Mouse (Mus musculus) WW6 (cell line): ENCODE data around the gene Aoah.

ENCODE experiments used
- DNase-seq: peaks from one replicate; pipeline ENCODE4 v3.0.0-alpha.2; 2013; ENCODE audit warnings: low read depth, low spot score

Aoah gene

DNA sequence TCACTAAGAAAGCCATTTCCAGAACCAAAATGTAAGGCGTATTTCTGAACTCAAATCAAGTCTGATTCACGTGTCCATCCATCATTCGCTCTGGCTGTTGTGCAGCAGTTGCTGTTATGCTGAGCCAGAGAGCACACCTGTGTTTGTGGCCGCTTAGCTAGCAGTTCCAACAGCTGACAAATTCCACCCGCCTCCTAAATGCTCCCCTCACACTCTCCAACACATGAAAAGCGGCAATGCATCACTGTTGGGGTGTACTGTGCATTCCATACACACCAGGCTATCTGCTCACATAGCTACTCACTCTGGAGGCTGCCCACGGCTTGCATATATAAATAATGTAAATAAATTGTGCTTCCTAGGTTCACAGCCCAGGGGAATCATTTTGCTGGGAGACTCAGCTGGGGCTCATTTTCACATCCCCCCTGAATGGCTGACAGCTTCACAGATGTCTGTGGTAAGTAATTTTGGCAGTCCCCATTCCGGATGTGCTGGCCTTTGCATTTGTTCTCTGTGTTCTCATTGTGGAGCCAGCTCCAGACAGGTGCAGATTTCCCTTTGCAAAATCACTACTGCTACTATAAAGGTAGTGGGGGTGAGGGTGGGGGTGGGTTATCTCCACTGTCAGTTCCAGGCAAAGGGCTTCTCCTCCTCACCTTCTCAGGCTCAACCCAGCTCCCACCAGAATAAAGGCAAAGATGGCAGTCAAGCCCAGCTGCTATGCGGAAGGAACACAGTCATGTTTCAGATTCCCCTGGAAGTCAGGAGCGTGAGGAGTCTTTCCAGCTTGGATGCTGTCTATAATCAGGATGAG lies 123.0 kb downstream of the Aoah start:
- no peak for DNase-seq

DNA sequence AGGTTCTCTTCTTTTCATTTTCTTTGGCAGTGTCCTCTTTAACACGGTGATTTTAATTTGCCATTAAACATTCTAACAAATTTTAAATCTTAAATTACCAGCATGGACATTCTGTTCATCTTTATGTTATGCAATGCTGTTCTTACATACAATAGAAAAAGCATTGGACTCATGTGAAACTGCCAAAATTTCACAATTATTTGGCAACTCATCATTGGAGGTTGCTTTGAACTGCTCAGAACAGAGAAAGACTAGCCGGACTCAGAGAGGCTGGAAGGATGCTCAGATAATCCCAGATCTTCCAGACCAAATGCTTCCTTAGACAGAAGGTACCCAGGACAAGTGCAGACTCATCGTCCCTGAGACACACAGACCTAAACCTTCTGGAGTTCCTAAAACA lies 126.5 kb downstream of the Aoah start:
- no peak for DNase-seq

DNA sequence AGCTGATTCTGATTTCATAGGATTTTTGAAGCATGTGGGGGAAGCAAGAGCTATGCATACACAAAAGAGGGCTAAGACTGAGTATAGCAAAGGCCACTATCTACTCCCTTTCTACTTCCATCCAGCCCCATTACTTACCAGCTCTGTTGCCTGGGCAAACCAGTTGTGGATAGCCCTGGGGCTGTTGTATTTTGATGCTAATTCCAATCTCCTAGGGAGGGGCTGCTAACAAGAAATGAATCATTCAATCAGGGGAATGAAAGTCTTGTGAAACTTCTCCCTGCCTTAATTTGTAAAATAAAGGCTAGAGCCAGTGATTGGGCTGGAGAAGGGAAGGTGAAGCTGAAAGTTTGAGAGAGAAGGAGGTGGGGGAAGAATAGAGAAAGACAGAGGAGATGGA lies 142.1 kb downstream of the Aoah start:
- DNase-seq = peak; percentile 56

DNA sequence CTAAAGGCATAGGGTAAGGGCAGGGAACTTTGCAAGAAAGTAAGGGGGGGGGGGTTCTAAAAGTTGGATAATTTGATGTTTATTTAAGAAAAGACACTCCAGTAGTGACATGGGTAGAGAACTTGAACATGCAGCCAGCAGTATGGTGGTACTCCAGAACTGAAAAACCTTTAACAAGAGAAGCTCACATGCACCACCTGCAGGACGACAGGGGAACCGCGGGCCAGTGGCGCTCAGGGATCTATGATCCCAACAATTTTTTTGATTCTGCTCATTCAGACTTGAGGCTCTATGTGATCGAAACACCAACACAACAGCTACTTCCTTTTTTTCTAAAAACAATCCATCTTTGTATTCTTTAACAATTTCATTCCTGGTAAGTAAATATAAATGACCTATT lies 143.5 kb downstream of the Aoah start:
- DNase-seq = peak; percentile 42

DNA sequence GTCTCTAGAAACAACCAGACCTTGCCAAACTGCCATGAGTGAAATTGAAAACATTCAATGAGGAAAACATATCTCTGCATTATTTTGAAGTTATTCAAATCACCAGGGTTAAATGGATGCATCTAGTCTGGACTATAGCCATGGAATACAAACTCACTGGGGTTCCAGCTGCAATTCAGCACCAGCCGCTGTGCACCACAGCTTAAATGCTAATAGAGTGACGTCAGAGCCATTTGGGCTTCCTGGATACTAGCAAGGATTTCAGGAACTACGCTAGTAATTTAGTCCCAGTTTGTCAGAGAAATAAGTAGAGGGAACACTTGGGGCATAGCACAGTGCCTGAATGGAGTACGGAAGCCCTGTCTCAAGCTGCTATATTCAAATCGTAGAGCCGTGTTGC lies 145.2 kb downstream of the Aoah start:
- no peak for DNase-seq

DNA sequence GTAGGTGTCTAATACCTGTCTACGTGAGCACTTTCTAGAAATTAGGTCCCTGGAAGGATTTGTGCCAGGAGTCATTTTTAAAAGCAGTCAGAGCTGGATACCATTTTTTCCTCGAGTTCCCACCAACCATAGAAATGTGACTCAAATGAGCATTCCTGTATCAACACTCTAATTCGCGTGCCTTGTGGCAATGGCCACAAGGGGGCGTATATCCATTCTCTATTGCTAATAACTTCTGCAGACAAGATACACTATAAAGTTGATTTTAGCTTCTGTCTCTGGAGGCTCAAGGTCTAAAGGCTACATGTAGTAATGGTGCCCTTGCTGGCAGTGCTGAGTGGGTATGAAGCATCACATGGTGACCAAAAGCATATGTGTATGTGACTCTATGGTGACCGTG lies 146.5 kb downstream of the Aoah start:
- peak; percentile 31 for DNase-seq

DNA sequence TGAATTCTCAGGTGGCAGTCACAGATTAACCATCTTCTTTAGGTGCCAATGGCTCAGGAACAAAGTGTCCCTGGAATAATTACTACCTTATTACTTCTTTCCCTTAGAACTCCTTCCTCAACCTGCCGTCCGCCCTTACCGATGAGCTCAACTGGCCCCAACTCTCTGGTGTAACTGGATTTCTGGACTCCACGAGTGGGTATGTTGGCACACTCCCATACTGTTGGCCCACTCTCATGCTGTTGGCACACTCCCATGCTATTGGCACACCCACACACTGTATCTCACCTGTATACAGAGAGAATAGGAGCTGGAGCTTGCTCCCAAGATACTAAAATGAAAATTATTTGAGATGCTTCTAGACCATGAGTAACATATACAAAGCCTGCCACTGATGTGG lies 147.8 kb downstream of the Aoah start:
- DNase-seq = no peak

DNA sequence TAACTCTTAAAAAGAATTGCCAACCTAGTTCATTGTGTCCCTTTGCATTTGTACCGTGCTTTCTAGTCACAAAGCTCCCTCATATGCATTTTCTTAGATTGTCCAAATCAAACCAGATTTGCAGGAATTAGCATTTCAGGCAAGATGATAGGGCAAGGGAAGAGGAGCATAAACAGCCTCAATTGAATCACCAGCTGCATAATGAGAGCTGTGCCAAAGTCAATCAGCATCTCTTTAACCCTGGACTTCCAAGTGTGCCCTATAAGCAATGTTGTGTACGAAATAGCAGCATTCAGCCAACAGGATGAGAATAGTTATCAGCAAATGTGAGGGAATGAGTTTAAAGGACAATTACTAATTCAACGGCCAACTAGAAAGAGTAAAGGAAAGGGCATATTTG lies 169.2 kb downstream of the Aoah start:
- DNase-seq = no peak

DNA sequence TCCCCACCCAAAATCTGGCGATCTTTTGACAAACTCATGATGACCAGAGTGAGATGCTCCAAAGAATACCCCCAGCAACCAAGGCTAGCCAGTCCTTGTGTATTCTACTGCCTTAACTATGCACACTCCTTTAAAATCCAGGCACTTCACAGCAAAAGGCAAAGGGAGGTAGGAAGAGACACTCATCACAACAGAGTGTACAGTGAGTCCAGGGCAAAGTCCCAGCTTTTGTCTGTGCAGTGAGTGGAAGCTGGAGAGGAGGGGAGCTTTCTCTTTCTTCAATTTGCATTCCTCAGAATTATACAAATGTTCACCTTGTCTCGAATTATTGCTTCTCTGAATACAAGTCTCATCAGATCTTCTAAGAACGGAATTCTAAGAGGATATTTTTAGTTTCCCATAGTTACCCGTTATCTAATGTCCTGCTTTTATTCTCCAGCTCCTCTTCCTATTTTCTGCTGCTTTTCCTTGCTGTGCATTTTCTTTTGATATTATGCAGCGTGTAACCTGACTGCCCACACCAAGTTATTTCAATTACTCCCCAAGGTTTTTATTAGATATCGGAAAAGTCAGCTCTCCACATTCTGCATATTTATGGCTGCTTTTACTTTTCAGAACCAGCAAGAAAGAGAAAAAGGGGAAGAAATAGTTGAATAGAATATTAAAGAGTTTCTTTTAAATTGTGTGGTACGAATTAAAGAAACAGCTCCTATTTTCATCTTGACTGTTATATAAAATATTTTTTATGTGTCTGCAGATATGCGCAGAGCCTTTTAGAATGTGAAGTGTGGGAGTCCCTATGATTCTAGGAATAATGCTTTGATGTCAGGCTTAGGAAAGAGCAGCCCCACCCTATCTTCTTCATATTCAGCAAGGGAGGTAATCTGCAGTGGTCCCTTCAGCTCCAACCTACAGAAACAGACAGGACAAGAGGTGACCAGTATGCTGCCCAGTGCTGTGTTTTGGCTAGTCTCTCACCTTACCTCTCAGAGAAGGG lies 187.6 kb downstream of the Aoah start:
- DNase-seq = no peak

DNA sequence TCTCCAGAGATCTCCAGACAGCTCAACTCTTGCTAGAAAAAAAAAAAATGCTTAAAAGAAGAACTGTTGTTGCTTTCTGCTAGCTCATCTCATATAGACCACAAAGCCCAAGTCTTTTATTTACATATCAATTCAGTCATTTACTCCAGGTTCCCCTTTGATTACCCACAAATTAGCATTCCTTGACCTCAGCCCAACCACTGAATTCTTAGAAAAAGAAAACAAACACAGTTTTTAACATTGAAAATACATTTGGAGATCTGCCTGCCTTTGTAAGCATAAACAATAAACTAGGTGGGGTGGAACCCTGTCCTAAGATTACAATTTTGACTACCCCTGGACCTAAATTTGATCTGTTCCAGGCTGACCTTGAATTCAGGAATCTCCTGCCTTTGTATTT lies 191.6 kb downstream of the Aoah start:
- DNase-seq = peak; percentile 20

DNA sequence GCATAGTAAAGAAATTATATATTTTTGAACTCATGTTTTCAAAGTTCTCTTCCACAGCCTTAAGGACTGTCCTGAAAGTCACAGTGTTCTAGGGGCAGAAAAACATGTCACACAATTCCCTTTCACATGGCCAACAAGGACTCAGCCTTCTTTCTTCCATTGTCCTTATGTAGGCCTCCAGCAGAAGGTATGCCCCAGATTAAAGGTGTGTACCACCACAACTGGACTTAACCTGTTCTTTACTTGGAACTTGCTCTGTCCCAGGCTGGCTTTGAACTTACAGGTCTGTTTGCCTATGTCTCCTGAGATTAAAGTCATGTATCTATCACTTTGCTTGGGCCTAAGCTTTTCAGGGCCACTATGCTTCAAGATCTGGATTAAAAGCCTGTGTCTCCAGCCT lies 192.0 kb downstream of the Aoah start:
- peak; percentile 5 for DNase-seq

DNA sequence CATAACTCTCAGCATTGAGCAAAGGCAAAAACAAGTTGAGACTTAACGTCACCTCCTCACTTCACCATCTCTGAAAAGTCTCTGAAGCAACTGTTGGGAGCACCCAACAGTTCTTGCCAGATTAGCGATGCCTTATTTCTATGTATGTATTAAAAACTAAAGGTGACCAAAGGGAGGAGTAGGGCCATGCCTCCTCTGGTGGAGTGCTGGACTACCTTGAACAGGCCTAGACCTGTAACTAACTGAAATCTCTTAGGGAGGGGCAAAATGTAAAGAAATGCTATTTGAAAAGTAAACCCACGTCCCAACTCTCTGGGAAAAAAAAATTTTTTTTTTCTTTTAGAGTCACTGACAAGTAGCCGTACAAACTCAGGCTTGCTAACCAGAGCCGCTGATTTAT lies 211.3 kb downstream of the Aoah start:
- no peak for DNase-seq

DNA sequence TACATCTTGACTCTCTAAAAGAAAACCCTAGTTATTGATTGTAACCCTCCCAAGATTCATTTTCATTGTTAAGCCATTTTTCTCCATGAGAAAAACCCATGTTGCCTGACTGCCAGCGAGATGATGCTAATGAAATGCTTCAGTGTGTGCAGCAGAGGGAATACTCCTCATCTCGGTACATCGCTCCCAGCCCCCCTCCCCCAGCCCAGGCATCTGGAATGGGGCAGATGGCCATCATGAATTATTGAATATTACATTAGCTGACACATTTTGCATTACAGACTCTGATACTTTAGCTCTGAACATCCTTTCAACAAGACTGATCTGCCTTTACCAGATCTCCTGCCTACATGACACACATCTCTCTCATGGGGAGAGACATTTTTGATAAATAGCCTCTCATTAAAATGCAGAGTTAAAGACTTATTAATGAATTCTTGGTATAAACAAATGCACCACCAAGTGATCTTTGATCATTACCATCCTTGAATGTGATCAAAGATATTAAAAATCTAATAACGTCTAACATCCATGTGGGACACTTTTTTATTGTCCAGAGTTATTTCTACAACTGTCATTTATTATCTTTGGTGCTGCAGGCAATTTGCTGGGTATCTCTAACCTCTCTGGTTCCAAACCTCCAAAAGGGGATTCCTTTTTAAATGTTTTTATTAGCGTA lies 211.9 kb downstream of the Aoah start:
- DNase-seq = no peak

DNA sequence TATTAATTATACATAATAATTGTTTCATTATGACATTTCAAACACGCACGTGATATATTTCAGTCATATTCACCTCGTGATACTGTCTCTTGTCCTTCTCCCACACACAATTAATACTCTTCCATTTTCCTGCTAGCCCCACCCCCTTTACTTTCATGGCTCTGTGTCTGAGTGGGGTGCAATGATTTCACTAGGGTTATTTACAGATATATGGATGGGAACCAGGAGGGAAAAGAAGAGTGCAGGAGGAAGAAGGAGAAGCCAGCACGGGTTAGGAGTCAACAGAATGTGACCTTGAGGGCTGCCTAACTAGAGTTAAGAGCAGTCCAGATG lies 212.4 kb downstream of the Aoah start:
- no peak for DNase-seq

DNA sequence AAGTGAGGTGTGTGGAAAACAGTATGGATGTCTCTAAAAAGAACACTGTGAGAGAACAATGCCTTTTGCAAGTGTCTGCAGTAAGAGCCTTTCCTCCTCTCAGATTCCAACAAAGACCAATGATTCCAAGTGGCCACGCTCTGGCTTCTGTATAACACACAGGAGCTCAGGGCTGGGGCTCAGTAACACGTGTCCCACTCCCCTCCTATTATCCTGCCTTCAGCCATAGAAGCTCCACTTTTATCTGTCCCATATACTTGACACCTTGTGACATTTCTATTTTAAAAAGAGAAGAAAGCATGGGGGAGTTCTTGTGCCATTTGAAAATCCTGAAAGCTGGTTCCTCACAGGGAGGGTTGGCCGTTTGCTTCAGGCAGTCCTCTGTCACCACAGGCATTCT lies 219.7 kb downstream of the Aoah start:
- DNase-seq = no peak

DNA sequence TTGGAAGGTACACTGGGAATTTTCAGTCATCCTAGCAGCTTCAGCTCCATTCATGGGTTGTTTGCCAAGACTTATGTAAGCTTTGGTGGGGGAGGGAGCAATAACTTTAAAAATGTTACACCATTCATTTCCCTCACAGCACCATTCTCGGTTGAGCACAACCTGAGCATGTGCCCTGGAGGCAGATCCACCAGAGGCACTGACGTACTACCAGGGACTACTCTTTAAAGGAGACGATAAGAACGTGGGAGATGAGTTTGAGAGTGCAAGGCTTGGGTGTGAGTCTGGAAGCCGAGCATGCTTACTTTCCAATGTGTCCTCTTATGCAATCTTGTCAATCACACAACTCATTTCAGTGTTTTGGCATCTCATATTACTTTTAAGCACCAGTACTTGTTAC lies 230.9 kb downstream of the Aoah start:
- no peak for DNase-seq

DNA sequence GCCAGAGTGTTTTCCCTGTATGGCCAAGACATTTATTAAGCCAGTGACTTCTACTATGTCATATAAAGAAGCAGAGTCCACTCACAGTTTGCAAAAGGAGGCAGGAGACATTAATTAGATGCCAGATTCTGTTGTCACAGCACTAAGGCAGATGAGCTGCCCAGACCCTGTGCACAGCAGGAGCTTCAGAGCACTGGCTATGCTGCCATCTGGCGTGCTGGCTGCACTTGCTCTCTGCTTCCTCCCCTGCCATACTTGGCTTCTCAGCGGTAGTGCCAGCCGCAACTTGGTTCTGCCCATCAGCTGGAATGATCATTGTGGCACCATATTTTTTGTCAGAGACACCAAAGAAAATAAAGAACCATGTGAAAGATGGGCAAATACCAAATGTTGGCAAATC lies 239.3 kb downstream of the Aoah start:
- no peak for DNase-seq

DNA sequence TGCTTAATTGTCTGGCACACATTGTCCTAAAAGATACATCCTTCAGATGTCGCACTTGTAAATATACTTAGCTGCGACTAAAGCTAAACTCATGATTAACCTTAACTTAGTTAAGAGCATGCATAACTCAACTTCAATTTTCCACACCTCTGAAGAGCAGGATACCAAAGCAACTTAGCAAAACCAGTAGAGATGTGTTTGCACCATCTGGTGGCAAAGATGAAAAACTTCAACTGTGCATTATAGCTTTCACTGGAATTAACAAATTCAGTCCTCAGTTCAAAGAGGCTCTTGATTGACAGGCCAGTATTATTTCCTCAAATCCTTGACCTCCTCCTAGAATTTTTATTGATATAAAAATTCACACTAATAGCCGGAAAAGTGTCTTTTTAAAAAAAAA lies 241.1 kb downstream of the Aoah start:
- no peak for DNase-seq

DNA sequence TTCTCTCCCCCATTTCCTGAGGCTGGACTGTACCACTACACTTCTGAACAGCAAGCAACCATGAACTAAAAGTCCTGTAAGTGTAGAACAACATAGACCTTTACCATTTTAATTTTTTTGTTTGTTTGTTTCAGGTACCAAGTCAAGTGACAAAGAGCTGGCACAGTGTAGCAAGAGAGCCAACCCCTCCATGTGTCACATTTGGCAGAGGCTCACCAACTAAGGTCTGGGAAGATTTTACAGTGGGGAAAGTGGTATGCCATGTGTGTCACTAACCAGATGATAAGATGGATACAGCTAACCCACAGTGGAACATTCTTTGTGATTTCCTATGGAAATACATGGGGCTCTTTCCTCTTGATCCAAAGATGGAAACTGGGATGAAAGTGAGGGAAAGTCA lies 242.1 kb downstream of the Aoah start:
- DNase-seq = no peak

DNA sequence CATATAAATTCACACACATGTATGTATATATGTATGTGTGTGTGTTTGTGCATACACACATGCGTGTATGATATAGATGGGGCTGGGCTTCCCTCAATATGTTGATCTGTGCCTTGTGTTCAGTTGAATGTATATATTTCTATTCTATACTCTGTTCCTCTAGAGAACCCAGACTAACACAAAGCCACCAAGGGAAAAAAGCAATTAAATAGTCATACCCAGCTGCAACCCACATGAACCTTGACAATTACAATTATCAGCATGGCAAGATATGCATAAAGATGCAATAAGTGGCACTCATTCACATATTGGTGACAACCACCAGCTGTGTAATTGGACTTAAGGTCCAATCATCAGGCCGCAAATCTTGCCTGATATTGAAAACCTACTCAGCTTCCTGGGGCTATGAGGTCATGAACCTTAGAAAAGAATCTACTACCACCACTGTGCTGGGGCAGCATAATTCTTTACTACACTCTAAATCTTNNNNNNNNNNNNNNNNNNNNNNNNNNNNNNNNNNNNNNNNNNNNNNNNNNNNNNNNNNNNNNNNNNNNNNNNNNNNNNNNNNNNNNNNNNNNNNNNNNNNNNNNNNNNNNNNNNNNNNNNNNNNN lies 246.8 kb downstream of the Aoah start:
- no peak for DNase-seq

DNA sequence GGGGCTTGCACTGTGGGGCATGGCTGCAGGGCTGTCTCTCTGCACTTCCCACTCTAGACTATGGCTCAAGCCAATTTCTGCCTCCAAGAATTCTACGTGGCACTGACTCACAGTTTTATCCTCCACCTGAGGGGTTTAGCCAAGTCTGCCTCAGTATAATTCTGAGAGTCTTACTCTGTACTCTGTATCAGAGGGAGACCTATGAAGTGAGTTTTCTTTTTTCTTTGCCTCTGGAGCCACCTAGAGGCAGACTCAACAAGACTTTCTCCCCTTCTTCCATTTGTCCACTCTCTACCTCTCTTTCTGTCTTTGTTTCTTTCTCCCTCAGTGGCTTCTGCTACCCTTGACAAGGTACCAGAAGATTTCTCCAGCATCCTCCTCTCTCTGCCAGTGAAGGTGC lies 256.2 kb downstream of the Aoah start:
- DNase-seq = no peak

DNA sequence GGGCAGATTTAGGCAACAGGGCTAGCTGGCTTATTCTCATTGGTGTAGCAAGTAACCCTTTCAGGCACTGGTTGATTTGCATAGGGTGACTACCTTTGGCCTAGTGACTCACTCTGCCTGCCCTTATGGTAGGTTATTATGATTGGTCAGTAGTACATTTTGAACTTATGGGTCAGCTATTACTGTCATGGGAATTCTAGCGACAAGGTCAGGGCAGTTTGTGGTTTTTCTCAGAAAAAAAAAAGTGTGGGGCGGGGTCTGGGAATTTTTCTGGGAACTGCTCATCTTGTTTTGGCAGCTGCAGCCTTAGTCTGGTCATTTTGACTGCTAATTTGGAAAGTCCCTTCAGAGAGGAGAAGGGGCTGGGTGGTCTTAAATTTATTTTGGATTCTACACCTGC lies 272.1 kb downstream of the Aoah start:
- DNase-seq = no peak
